Mouse (Mus musculus) right cerebral cortex, postnatal 36 days (tissue): ENCODE results near the gene Efcab12.
A peak's percentile ranks its signal among the peaks of the same experiment; 100 is the strongest.
"Not testable (repeated sequence)": the region's sequence is repeated elsewhere in the genome, so short reads cannot be mapped to it uniquely, and the experiment has no call there.

ENCODE experiments used
- DNase-seq, 2 experiments: peaks; one replicate each; pipeline ENCODE4 v3.0.0; 2022; ENCODE audit warnings: low spot score in 2 of 2, mixed read lengths in 1 of 2

The Efcab12 gene

GRCm38 (mm10) chr6:115845006-115845405, 6.8 kb upstream of the Efcab12 start:
- DNase-seq: no peak

GRCm38 (mm10) chr6:115838745-115839144, 533 bp upstream of the Efcab12 start:
- DNase-seq: no peak

- DNase-seq: no peak
These were observed 4.4 kb downstream of the Efcab12 start for GRCm38 (mm10) chr6:115833861-115834260.

GRCm38 (mm10) chr6:115832152-115832850, 5.9 kb downstream of the Efcab12 start:
- no peak for DNase-seq

- DNase-seq: no peak
These were observed 7.2 kb downstream of the Efcab12 start for GRCm38 (mm10) chr6:115830779-115831601.

GRCm38 (mm10) chr6:115823850-115824464, 14.3 kb downstream of the Efcab12 start:
- DNase-seq: not testable (repeated sequence)

- no peak for DNase-seq
These were observed 16.8 kb downstream of the Efcab12 start for GRCm38 (mm10) chr6:115821216-115821993.

GRCm38 (mm10) chr6:115818129-115818528, 20.1 kb downstream of the Efcab12 start:
- no peak for DNase-seq

GRCm38 (mm10) chr6:115815041-115815440, 23.2 kb downstream of the Efcab12 start:
- no peak for DNase-seq

- DNase-seq: peak; percentile 34
These were observed 24.1 kb downstream of the Efcab12 start for GRCm38 (mm10) chr6:115814104-115814503.

GRCm38 (mm10) chr6:115811606-115812005, 26.6 kb downstream of the Efcab12 start:
- DNase-seq: no peak

- DNase-seq: peak; percentile 80 to 82
These were observed 29.6 kb downstream of the Efcab12 start, which contains the start of gene Rpl32 for GRCm38 (mm10) chr6:115808488-115809231. TSS of gene Rpl32 (minus strand) at chr6:115808747.

- peak in 1 of 2 experiments; percentile 12 for DNase-seq
These were observed 30.1 kb downstream of the Efcab12 start for GRCm38 (mm10) chr6:115808196-115808487.

- DNase-seq: no peak
These were observed 30.6 kb downstream of the Efcab12 start for GRCm38 (mm10) chr6:115807464-115808195.

GRCm38 (mm10) chr6:115804432-115805192, 33.6 kb downstream of the Efcab12 start:
- DNase-seq: no peak

GRCm38 (mm10) chr6:115803541-115804382, 34.5 kb downstream of the Efcab12 start:
- DNase-seq: peak; percentile 61 to 65

- no peak for DNase-seq
These were observed 36.4 kb downstream of the Efcab12 start for GRCm38 (mm10) chr6:115801811-115802210.

GRCm38 (mm10) chr6:115792691-115793215, 45.5 kb downstream of the Efcab12 start:
- DNase-seq: no peak
